In the genomic region with DNA sequence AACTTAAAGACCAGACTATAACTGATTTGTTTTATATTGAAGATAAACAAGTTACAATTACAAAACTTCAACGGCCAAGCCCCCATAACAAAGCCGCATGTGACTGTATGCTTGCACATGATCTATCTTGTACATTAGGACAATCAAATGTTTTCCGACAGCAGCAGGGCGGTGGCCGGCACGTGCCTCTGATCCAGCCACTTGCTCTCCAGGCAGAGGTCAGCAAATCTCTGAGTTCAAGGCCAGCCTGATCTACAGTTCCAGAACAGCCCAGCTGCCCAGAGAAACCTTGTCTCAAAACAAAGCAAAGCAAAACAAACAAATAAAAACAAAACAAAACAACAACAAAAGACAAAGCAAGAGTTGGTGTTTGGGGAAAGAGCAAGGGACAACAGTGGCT, we compare ENCODE assay signal across 14 mouse cellular contexts. TPM values are rescaled to one million over a fixed set of nuclear protein-coding genes. Genes with fewer than 3 reads are reported as not detected.
DNase-seq lines count a peak whose midpoint lies in the region; ATAC-seq and TF ChIP-seq lines count a peak whose summit lies in the region.
"Had no signal": no experiment of that assay in that cellular context is flagged by ENCODE, and none has a peak within 500 bp of the region (broad histone marks: within the 10 kb centered on the region; RNA-seq: fewer than 3 reads in every experiment).

No protein-coding gene starts in this region.

- no peak overlapping the region for H3K9ac ChIP-seq in kidney, postnatal 0 days (ENCODE audit: low read depth, low read length)
- H3K9ac ChIP-seq in embryonic facial prominence, embryonic 14.5 days (ENCODE audit: low read depth, low read length): no peak overlapping the region

- no peak overlapping the region for H3ac ChIP-seq in myocyte (ENCODE audit: control insufficient read depth, insufficient read length)

- H3K27me3 ChIP-seq in kidney, postnatal 0 days (ENCODE audit: insufficient read depth, low read length): no peaks in the 10 kb centered on the region
- H3K27me3 ChIP-seq in embryonic facial prominence, embryonic 14.5 days (replicated peaks; ENCODE audit: control insufficient read depth, insufficient read depth, low read length): no peaks in the 10 kb centered on the region
- no peaks in the 10 kb centered on the region for H3K27me3 ChIP-seq in myocyte (ENCODE audit: control insufficient read depth, insufficient read depth, insufficient read length)
- H3K27me3 ChIP-seq: intestine, embryonic 15.5 days; midbrain, embryonic 13.5 days; Patski had no signal

- no peaks in the 10 kb centered on the region for H3K36me3 ChIP-seq in kidney, postnatal 0 days (ENCODE audit: insufficient read depth, low read length)
- no peaks in the 10 kb centered on the region for H3K36me3 ChIP-seq in embryonic facial prominence, embryonic 14.5 days (ENCODE audit: control insufficient read depth, insufficient read depth, low read length)
- no peaks in the 10 kb centered on the region for H3K36me3 ChIP-seq in myocyte (ENCODE audit: control insufficient read depth, insufficient read depth)
- H3K36me3 ChIP-seq: intestine, embryonic 15.5 days; midbrain, embryonic 13.5 days had no signal

- TF ChIP-seq CTCF in kidney, postnatal 0 days (IDR thresholded peaks at IDR 0.05; ENCODE audit: low read depth): no peak

- no peaks in the 10 kb centered on the region for H3K79me2 ChIP-seq in myocyte (ENCODE audit: control insufficient read depth, insufficient read depth)

- WGBS in kidney, postnatal 0 days: 71% methylated on average over 6 of the region's 6 CpGs
- WGBS in embryonic facial prominence, embryonic 14.5 days: 69% methylated on average over 6 of the region's 6 CpGs

- DNase-seq in embryo, embryonic 11 days: peak; percentile 4
- no peak for DNase-seq in embryo, embryonic 9.5 days (ENCODE audit: extremely low spot score)
- no peak for DNase-seq in kidney, postnatal 0 days (ENCODE audit: low spot score)
- no peak for DNase-seq in kidney, adult 18-20 months
- no peak for DNase-seq in embryonic facial prominence, embryonic 14.5 days (ENCODE audit: low spot score)
- DNase-seq in left cerebral cortex, postnatal 14 days (ENCODE audit: low spot score in 2 of 2): no peak
- no peak for DNase-seq in urinary bladder, postnatal 25 days (ENCODE audit: low spot score)
- DNase-seq: cerebellum, adult 11 months; gastrocnemius, postnatal 14 days had no signal

- H3K4me3 ChIP-seq in kidney, postnatal 0 days (replicated peaks; ENCODE audit: low read depth, low read length): no peak overlapping the region
- no peak overlapping the region for H3K4me3 ChIP-seq in embryonic facial prominence, embryonic 14.5 days (ENCODE audit: low read depth, low read length)
- H3K4me3 ChIP-seq in myocyte: peak overlapping the region; percentile 41

- intact Hi-C loops in left cerebral cortex, postnatal 14 days (cut with DNase I): no loop called here

- no peak for ATAC-seq in kidney, postnatal 0 days (replicated peaks; ENCODE audit: low FRiP score, low read depth)
- ATAC-seq in embryonic facial prominence, embryonic 14.5 days (ENCODE audit: low read depth): no peak
- ATAC-seq: midbrain, embryonic 13.5 days; Patski had no signal

- H3K4me1 ChIP-seq in kidney, postnatal 0 days (replicated peaks; ENCODE audit: insufficient read depth, low read length): no peaks in the 10 kb centered on the region
- no peaks in the 10 kb centered on the region for H3K4me1 ChIP-seq in embryonic facial prominence, embryonic 14.5 days (ENCODE audit: control insufficient read depth, insufficient read depth, low read length)
- H3K4me1 ChIP-seq: intestine, embryonic 15.5 days had no signal

- H3K4me2 ChIP-seq in kidney, postnatal 0 days (ENCODE audit: low read length): peak overlapping the region; percentile 85; the same call in 1 of the 2 replicates
- H3K4me2 ChIP-seq in embryonic facial prominence, embryonic 14.5 days (ENCODE audit: low read depth, low read length): peak overlapping the region; percentile 63
- no peak overlapping the region for H3K4me2 ChIP-seq in myocyte (ENCODE audit: low read depth)

- TF ChIP-seq POLR2A in myocyte (IDR thresholded peaks at IDR 0.05; ENCODE audit: insufficient read length, low read depth): no peak

- no peak overlapping the region for H3K27ac ChIP-seq in kidney, postnatal 0 days
- H3K27ac ChIP-seq in embryonic facial prominence, embryonic 14.5 days (replicated peaks; ENCODE audit: low read depth, low read length): no peak overlapping the region
- H3K27ac ChIP-seq: intestine, embryonic 15.5 days; midbrain, embryonic 13.5 days had no signal

- H3K9me3 ChIP-seq in kidney, postnatal 0 days (replicated peaks; ENCODE audit: low read length): no peaks in the 10 kb centered on the region
- H3K9me3 ChIP-seq in embryonic facial prominence, embryonic 14.5 days (ENCODE audit: control insufficient read depth, low read length): no peaks in the 10 kb centered on the region
- H3K9me3 ChIP-seq: intestine, embryonic 15.5 days; midbrain, embryonic 13.5 days had no signal

TF ChIP-seq in myocyte, 11 proteins besides CTCF, POLR2A, EP300 and RAD21:
- TF ChIP-seq TCF3 (IDR thresholded peaks at IDR 0.05; ENCODE audit: insufficient read length, low read depth) (no peak), E2F4 (IDR thresholded peaks at IDR 0.05; ENCODE audit: insufficient read depth) (no peak), SRF (IDR thresholded peaks at IDR 0.05; ENCODE audit: control insufficient read depth, insufficient read length, low read depth) (no peak), REST (IDR thresholded peaks at IDR 0.05; ENCODE audit: insufficient read depth, insufficient read length) (no peak), CEBPB (IDR thresholded peaks at IDR 0.05; ENCODE audit: insufficient read depth, poor library complexity, severe bottlenecking) (no peak), TCF12 (IDR thresholded peaks at IDR 0.05; ENCODE audit: insufficient read depth, poor library complexity, severe bottlenecking) (no peak), USF1 (IDR thresholded peaks at IDR 0.05; ENCODE audit: low read depth) (no peak), MYOD1 (IDR thresholded peaks at IDR 0.05; ENCODE audit: control insufficient read depth in 1 of 3, insufficient read length in 2 of 3, low read depth in 2 of 3) (no peak), MAX (IDR thresholded peaks at IDR 0.05; ENCODE audit: low read depth) (no peak), MYOG (IDR thresholded peaks at IDR 0.05; ENCODE audit: control insufficient read depth in 1 of 3, insufficient read depth in 1 of 3, insufficient read length in 2 of 3, low read depth in 2 of 3) (no peak), POLR2AphosphoS2 (IDR thresholded peaks at IDR 0.05; ENCODE audit: insufficient read length, low read depth) (no peak)

RNA-seq across cellular contexts. Expression of a gene that starts 1.3 kb away (rescaled TPM):
- polyA plus RNA-seq in kidney, postnatal 0 days (2015; fragmentation: Nextera tagmentation; extraction: Ambion mirVana): 41.4 and 41.5 TPM in 2 replicates
- polyA plus RNA-seq in embryonic facial prominence, embryonic 14.5 days (2014; fragmentation: Nextera tagmentation; extraction: Ambion mirVana): 49.2 and 50.4 TPM in 2 replicates
- 7.9 TPM for polyA plus RNA-seq in myocyte (2012; fragmentation: generic; extraction: Trizol)
- 10 to 100 TPM in 1 of 2 experiments, 1 to 10 TPM in 1; 9.6 to 10.3 TPM for total RNA-seq in left cerebral cortex, postnatal 14 days (2021)

RNA-seq across cellular contexts. Expression of a gene that starts 8.5 kb away (rescaled TPM):
- 18.9 and 21.3 TPM in 2 replicates for polyA plus RNA-seq in kidney, postnatal 0 days (2015; fragmentation: Nextera tagmentation; extraction: Ambion mirVana)
- polyA plus RNA-seq in embryonic facial prominence, embryonic 14.5 days (2014; fragmentation: Nextera tagmentation; extraction: Ambion mirVana): 22.5 and 23.0 TPM in 2 replicates
- 5.3 TPM for polyA plus RNA-seq in myocyte (2012; fragmentation: generic; extraction: Trizol)
- total RNA-seq in left cerebral cortex, postnatal 14 days (2021): 1 to 10 TPM; 6.6 to 9.8 TPM

RNA-seq across cellular contexts. Expression of a gene that starts 40.9 kb away (rescaled TPM):
- polyA plus RNA-seq in kidney, postnatal 0 days (2015; fragmentation: Nextera tagmentation; extraction: Ambion mirVana): 0.16 and 0.23 TPM in 2 replicates
- polyA plus RNA-seq in embryonic facial prominence, embryonic 14.5 days (2014; fragmentation: Nextera tagmentation; extraction: Ambion mirVana): 0.63 and 0.69 TPM in 2 replicates
- polyA plus RNA-seq in myocyte (2012; fragmentation: generic; extraction: Trizol): not detected
- not detected for total RNA-seq in left cerebral cortex, postnatal 14 days (2021)
- total RNA-seq: gastrocnemius, postnatal 14 days; left cerebral cortex, adult 8-10 months had no signal
